8 mouse cellular contexts compared by ENCODE assay signal in genomic region chr17:56233818-56234469, GRCm38 (mm10). TPM values are rescaled to one million over a fixed set of nuclear protein-coding genes. Genes with fewer than 3 reads are reported as not detected.
DNase-seq lines count a peak whose midpoint lies in the region; ATAC-seq lines count a peak whose summit lies in the region.

No protein-coding gene starts in this region.

- peak; percentile 48; the same call in 1 of the 2 replicates for ATAC-seq in liver, embryonic 13.5 days (ENCODE audit: low read depth)

- no peak overlapping the region for H3K4me3 ChIP-seq in liver, embryonic 13.5 days (replicated peaks)

- H3K27me3 ChIP-seq in liver, embryonic 13.5 days, result no peaks in the 10 kb centered on the region

- WGBS in liver, embryonic 13.5 days (ENCODE audit: insufficient replicate concordance), result 5% methylated on average over 14 of the region's 14 CpGs

- H3K4me1 ChIP-seq in liver, embryonic 13.5 days (replicated peaks), result no peaks in the 10 kb centered on the region

- H3K36me3 ChIP-seq in liver, embryonic 13.5 days, result no peaks in the 10 kb centered on the region

- H3K9ac ChIP-seq in liver, embryonic 13.5 days, result no peak overlapping the region

- peak; percentile 91 for DNase-seq in heart, adult 11 months
- DNase-seq in heart, adult 8-10 months (ENCODE audit: low spot score), result no peak
- DNase-seq in cerebellum, postnatal 25 days, result peak; percentile 89 to 95
- DNase-seq in frontal cortex, postnatal 36 days (ENCODE audit: low spot score in 2 of 2), result peak; percentile 85 to 88
- DNase-seq in kidney, postnatal 25 days, result peak; percentile 68 to 88
- no peak for DNase-seq in liver, embryonic 13.5 days
- DNase-seq in right cerebral cortex, postnatal 10 days (ENCODE audit: low spot score in 2 of 2), result peak; percentile 95 to 97
- DNase-seq in thymus, postnatal 25 days, result no peak

- H3K27ac ChIP-seq in liver, embryonic 13.5 days, result no peak overlapping the region

- H3K4me2 ChIP-seq in liver, embryonic 13.5 days, result no peak overlapping the region

- no peaks in the 10 kb centered on the region for H3K9me3 ChIP-seq in liver, embryonic 13.5 days (replicated peaks)

RNA-seq across cellular contexts. Expression of gene Dpp9, which starts 15.2 kb away (rescaled TPM):
- total RNA-seq in heart, adult 8-10 months (2022), result 10 to 100 TPM; 42.6 to 51.1 (median 46.6) TPM
- 19.6 and 23.0 TPM in 2 replicates for polyA plus RNA-seq in liver, embryonic 13.5 days (2015; fragmentation: Nextera tagmentation; extraction: Ambion mirVana)

RNA-seq across cellular contexts. Expression of gene Fem1a, which starts 22.7 kb away (rescaled TPM):
- total RNA-seq in heart, adult 8-10 months (2022), result 100 to 1,000 TPM; 113 to 131 (median 128) TPM
- polyA plus RNA-seq in liver, embryonic 13.5 days (2015; fragmentation: Nextera tagmentation; extraction: Ambion mirVana), result 6.1 and 7.1 TPM in 2 replicates

RNA-seq across cellular contexts. Expression of gene Ticam1, which starts 42.6 kb away (rescaled TPM):
- 1 to 10 TPM; 6.9 to 9.5 (median 8.1) TPM for total RNA-seq in heart, adult 8-10 months (2022)
- 2.3 and 2.7 TPM in 2 replicates for polyA plus RNA-seq in liver, embryonic 13.5 days (2015; fragmentation: Nextera tagmentation; extraction: Ambion mirVana)

RNA-seq across cellular contexts. Expression of gene Mydgf, which starts 50.2 kb away (rescaled TPM):
- total RNA-seq in heart, adult 8-10 months (2022), result 10 to 100 TPM; 25.5 to 29.8 (median 27.9) TPM
- 59.2 and 66.7 TPM in 2 replicates for polyA plus RNA-seq in liver, embryonic 13.5 days (2015; fragmentation: Nextera tagmentation; extraction: Ambion mirVana)

RNA-seq across cellular contexts. Expression of gene Plin3, which starts 58.7 kb away (rescaled TPM):
- total RNA-seq in heart, adult 8-10 months (2022), result 100 to 1,000 TPM; 172 to 233 (median 219) TPM
- 24.9 and 27.1 TPM in 2 replicates for polyA plus RNA-seq in liver, embryonic 13.5 days (2015; fragmentation: Nextera tagmentation; extraction: Ambion mirVana)

Comparison
In these comparisons a context has a peak if more than half of its experiments do, and no peak if none do; other contexts are left out.
1. DNase-seq: peak in heart, adult 11 months (single experiment), cerebellum, postnatal 25 days (2 of 2), frontal cortex, postnatal 36 days (2 of 2), kidney, postnatal 25 days (2 of 2) and right cerebral cortex, postnatal 10 days (2 of 2); none in heart, adult 8-10 months (single experiment), liver, embryonic 13.5 days (single experiment) and thymus, postnatal 25 days (single experiment).